Mouse (Mus musculus): Measurements from ENCODE around the gene Bola3. TPM values are rescaled to one million over a fixed set of nuclear protein-coding genes. Genes with fewer than 3 reads are reported as not detected.

The Bola3 gene
- 4.4 and 7.3 TPM in 2 replicates for polyA plus RNA-seq (2012; rRNA removed)

DNA sequence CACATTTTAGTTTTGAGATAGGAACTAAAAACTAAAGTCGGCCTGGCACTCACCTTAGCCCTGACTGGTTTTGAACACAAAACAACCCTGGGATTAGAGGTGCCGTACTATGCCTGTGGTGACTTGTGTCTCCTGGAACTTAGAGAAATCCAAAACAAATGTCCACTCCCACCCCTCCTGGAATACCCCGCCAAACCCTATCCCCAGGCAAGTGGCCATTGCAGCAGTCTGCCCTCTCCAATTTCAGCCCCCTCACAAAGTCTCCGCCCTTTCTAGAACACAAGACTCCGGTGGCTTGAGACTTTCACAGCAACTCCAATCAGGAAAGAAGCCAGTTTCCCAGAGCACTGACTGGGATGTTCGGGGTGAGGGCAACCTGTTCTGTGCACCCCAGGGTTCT lies at the start of gene Bola3:
Gene Bola3, plus strand, starts transcription at position 275 of the 400 bp plus-strand sequence.
- Histone ChIP-seq H3K4me3 (ENCODE audit: low read depth, low read length) (peak within 1 kb of the TSS; percentile 78), H3K27me3 (ENCODE audit: control insufficient read depth, insufficient read depth, low read length) (no peaks in the 10 kb centered on the region), H3K36me3 (ENCODE audit: control insufficient read depth, insufficient read depth, low read length) (peaks cover 15% of the 10 kb centered on the region), H3K27ac (ENCODE audit: insufficient read depth, low read depth, low read length) (no peak within 1 kb of the TSS), H3K4me1 (ENCODE audit: control insufficient read depth, insufficient read depth, insufficient read length, low read length) (peaks cover 9% of the 10 kb centered on the region; the same call in 1 of the 2 replicates)
- WGBS = 40% methylated on average over 6 of the region's 6 CpGs
- TF ChIP-seq POLR2A (IDR thresholded peaks at IDR 0.05; ENCODE audit: low read depth, low read length) (no peak), CTCF (IDR thresholded peaks at IDR 0.05; ENCODE audit: extremely low read depth, insufficient read length, insufficient replicate concordance, low read depth, low read length) (no peak)

DNA sequence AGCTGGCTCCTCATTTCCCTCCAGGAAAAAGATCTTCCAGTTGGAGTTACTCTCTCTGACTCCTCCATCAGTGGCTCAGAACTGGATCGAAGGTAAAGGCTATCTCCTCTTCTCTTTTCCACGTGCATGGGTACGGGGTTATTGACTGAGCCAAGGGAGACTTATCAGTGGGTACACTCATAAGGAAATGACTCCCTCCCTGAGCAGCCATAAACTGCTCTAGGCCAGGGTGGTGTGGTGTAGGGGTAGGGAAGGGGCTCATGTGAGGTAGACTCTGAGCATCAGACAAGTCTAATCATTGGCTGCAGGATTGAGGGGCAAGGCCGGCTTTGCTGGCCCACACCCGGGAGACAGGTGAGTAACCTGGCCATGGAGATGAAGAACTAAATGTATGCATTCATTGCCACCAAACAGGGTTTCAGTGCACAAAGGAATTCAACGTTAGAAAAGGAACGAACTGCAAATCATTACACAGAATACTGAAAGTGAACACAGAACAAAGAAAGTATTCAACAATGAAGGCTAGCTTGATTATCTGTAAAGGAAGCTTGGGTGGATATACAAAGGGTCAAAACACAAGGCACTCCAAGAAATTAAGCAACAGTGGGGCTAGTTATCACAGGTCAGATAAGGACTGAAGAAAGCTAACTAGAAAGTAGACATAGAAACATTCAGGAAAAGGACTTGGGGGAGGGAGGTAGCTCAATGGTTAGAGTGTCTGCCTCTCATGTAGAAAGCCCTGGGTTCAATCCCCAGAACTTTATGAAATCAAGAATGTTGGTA lies 48.3 kb upstream of the Bola3 start:
- H3K4me1 ChIP-seq (ENCODE audit: control insufficient read depth, insufficient read depth, insufficient read length, low read length) = peaks cover 5% of the 10 kb centered on the region; the same call in 1 of the 2 replicates
- H3K27me3 ChIP-seq (ENCODE audit: control insufficient read depth, insufficient read depth, low read length) = no peaks in the 10 kb centered on the region
- H3K4me3 ChIP-seq (ENCODE audit: low read depth, low read length) = no peak overlapping the region
- H3K27ac ChIP-seq (ENCODE audit: insufficient read depth, low read depth, low read length) = no peak overlapping the region; the same call in 1 of the 2 replicates
- H3K36me3 ChIP-seq (ENCODE audit: control insufficient read depth, insufficient read depth, low read length) = peaks cover 7% of the 10 kb centered on the region; the same call in 1 of the 2 replicates
- TF ChIP-seq CTCF (IDR thresholded peaks at IDR 0.05; ENCODE audit: extremely low read depth, insufficient read length, insufficient replicate concordance, low read depth, low read length) = no peak
- TF ChIP-seq POLR2A (IDR thresholded peaks at IDR 0.05; ENCODE audit: low read depth, low read length) = no peak
- WGBS = 19% methylated on average over 7 of the region's 7 CpGs

DNA sequence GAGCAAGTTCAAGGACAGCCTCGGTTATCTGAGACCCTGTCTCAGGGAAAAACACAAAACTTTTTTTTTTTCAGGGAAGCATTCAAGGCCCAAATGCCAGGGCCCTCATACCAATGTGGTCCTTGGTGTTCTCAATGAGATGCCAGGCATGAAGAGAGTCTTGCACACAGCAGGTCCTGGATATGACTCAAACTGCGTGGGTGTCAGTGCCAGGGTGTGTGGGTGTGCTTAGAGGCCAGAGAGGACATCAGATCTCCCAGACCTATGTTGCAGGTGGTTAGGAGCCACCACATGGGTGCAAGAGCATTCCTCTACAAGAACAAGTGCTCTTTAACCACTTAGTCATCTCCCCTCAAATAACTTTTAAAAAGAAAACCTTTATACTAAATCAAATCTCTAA lies 47.7 kb upstream of the Bola3 start:
- Histone ChIP-seq H3K36me3 (ENCODE audit: control insufficient read depth, insufficient read depth, low read length) (peaks cover 10% of the 10 kb centered on the region), H3K4me1 (ENCODE audit: control insufficient read depth, insufficient read depth, insufficient read length, low read length) (peaks cover 5% of the 10 kb centered on the region; the same call in 1 of the 2 replicates), H3K4me3 (ENCODE audit: low read depth, low read length) (no peak overlapping the region), H3K27ac (ENCODE audit: insufficient read depth, low read depth, low read length) (no peak overlapping the region), H3K27me3 (ENCODE audit: control insufficient read depth, insufficient read depth, low read length) (no peaks in the 10 kb centered on the region)
- TF ChIP-seq POLR2A (IDR thresholded peaks at IDR 0.05; ENCODE audit: low read depth, low read length) (no peak), CTCF (IDR thresholded peaks at IDR 0.05; ENCODE audit: extremely low read depth, insufficient read length, insufficient replicate concordance, low read depth, low read length) (no peak)
- 35% methylated on average over 2 of the region's 2 CpGs for WGBS

DNA sequence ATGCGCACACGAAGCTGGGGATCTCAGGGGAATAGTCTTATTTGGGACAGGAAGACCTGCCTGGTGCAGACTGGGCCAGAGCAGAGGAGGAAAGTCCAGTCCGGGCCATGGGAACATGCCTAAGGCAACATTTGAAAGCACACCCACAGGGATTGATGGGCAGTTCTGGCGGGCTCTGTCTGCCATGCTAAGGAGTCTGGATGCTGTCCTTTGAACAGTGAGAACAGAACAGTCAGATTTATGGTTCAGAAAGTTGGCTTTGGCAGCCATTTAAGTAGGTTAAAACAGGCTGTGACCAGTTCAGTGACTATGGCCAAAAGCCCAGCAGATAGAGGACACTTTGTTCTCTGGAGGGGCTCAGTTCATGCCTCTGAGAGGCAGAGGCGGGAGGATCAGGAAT lies 46.7 kb upstream of the Bola3 start:
- H3K36me3 ChIP-seq (ENCODE audit: control insufficient read depth, insufficient read depth, low read length) = peaks cover 13% of the 10 kb centered on the region
- H3K4me3 ChIP-seq (ENCODE audit: low read depth, low read length) = no peak overlapping the region
- H3K27me3 ChIP-seq (ENCODE audit: control insufficient read depth, insufficient read depth, low read length) = no peaks in the 10 kb centered on the region
- no peak overlapping the region for H3K27ac ChIP-seq (ENCODE audit: insufficient read depth, low read depth, low read length)
- TF ChIP-seq POLR2A (IDR thresholded peaks at IDR 0.05; ENCODE audit: low read depth, low read length) = no peak
- no peak for TF ChIP-seq CTCF (IDR thresholded peaks at IDR 0.05; ENCODE audit: extremely low read depth, insufficient read length, insufficient replicate concordance, low read depth, low read length)
- WGBS = 83% methylated on average over 5 of the region's 5 CpGs
- peaks cover 5% of the 10 kb centered on the region; the same call in 1 of the 2 replicates for H3K4me1 ChIP-seq (ENCODE audit: control insufficient read depth, insufficient read depth, insufficient read length, low read length)

DNA sequence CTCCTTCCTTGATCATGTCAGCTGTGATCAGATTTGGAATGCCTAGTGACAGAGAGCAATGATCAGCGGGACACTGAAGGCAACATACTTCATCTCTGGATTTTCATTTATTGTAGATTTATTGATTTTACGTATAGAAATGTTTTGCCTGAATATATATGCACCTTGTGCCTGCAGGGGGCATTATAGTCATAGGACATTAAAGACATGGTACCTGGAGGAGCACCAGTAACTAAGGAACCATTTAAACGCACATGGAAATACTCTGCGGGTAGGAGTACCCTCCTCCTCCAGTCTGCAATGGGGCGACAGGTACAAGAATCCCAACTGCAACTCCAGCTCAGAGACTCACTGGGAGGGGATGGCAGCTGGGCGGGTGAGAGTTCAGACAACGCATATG lies 39.9 kb upstream of the Bola3 start:
- Histone ChIP-seq H3K4me1 (ENCODE audit: control insufficient read depth, insufficient read depth, insufficient read length, low read length) (peaks cover 5% of the 10 kb centered on the region; the same call in 1 of the 2 replicates), H3K27ac (ENCODE audit: insufficient read depth, low read depth, low read length) (no peak overlapping the region), H3K4me3 (ENCODE audit: low read depth, low read length) (no peak overlapping the region), H3K27me3 (ENCODE audit: control insufficient read depth, insufficient read depth, low read length) (no peaks in the 10 kb centered on the region), H3K36me3 (ENCODE audit: control insufficient read depth, insufficient read depth, low read length) (peaks cover 15% of the 10 kb centered on the region)
- no peak for TF ChIP-seq CTCF (IDR thresholded peaks at IDR 0.05; ENCODE audit: extremely low read depth, insufficient read length, insufficient replicate concordance, low read depth, low read length)
- TF ChIP-seq POLR2A (IDR thresholded peaks at IDR 0.05; ENCODE audit: low read depth, low read length) = no peak
- WGBS = 84% methylated on average over 7 of the region's 7 CpGs

DNA sequence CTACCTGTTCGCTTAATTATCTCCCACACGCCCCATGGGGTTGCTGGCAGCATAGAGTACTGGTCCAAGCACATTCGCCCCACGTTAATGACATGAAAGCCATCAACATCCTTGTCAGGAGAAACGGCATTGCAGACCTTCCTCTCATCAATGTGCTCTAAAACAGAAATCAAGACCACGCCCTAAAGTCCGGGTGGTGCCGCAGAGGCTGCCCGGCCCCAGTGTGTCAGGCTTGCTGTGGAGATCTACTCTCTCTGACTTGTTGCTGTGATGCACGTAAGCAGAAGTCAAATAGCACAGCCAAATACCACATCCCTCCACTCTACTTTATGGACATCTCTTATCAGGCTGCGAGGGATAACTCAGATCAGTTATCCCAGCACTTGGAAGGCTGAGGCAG lies 37.7 kb upstream of the Bola3 start:
- Histone ChIP-seq H3K36me3 (ENCODE audit: control insufficient read depth, insufficient read depth, low read length) (peaks cover 5% of the 10 kb centered on the region), H3K27ac (ENCODE audit: insufficient read depth, low read depth, low read length) (no peak overlapping the region)
- WGBS = 78% methylated on average over 11 of the region's 11 CpGs

DNA sequence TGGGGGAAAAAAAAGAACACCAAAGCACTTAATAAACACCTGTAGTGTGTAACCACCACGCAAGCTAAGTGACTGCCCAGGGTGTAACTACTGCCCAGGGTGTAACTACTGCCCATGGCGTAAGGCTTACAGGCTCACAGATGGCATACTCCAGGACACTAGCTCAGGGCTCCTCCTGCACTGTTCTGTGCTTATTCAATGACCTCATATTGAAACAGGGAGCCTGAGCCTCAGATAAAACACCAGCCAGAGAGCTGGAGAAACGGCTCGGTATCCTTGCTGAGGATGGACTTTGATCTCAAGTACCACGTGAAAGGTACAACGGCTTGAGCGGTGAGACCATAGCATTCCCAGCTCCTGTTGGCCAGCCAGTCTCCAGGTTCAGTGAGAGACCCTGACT lies 36.9 kb upstream of the Bola3 start:
- H3K4me1 ChIP-seq (ENCODE audit: control insufficient read depth, insufficient read depth, insufficient read length, low read length) = peaks cover 9% of the 10 kb centered on the region; the same call in 1 of the 2 replicates
- WGBS = 26% methylated on average over 7 of the region's 7 CpGs
- H3K36me3 ChIP-seq (ENCODE audit: control insufficient read depth, insufficient read depth, low read length) = peaks cover 1% of the 10 kb centered on the region
- TF ChIP-seq CTCF (IDR thresholded peaks at IDR 0.05; ENCODE audit: extremely low read depth, insufficient read length, insufficient replicate concordance, low read depth, low read length) = no peak
- TF ChIP-seq POLR2A (IDR thresholded peaks at IDR 0.05; ENCODE audit: low read depth, low read length) = no peak
- no peaks in the 10 kb centered on the region for H3K27me3 ChIP-seq (ENCODE audit: control insufficient read depth, insufficient read depth, low read length)
- H3K4me3 ChIP-seq (ENCODE audit: low read depth, low read length) = no peak overlapping the region
- peak overlapping the region; percentile 52 for H3K27ac ChIP-seq (ENCODE audit: insufficient read depth, low read depth, low read length)

More for the DNA sequence above, 37.7 kb upstream of the Bola3 start:
- no peak for TF ChIP-seq CTCF (IDR thresholded peaks at IDR 0.05; ENCODE audit: extremely low read depth, insufficient read length, insufficient replicate concordance, low read depth, low read length)
- TF ChIP-seq POLR2A (IDR thresholded peaks at IDR 0.05; ENCODE audit: low read depth, low read length) = no peak
- H3K27me3 ChIP-seq (ENCODE audit: control insufficient read depth, insufficient read depth, low read length) = no peaks in the 10 kb centered on the region
- peaks cover 5% of the 10 kb centered on the region; the same call in 1 of the 2 replicates for H3K4me1 ChIP-seq (ENCODE audit: control insufficient read depth, insufficient read depth, insufficient read length, low read length)
- H3K4me3 ChIP-seq (ENCODE audit: low read depth, low read length) = no peak overlapping the region

Measured in small intestine, adult 2 months (tissue).